Mouse (Mus musculus) lung, postnatal 14 days (tissue): ENCODE measurements at regions not wholly inside any gene's neighbourhood (a gene's known extent, or its start where the extent isn't known, plus 50 kb on each side); places are given as distances from the start of the nearest gene placed in this dataset.

Experiments
- DNase-seq: peaks from one replicate; pipeline ENCODE4 v3.0.0; 2021

GRCm38 (mm10) chr2:136617138-136617537, 96.1 kb upstream of the Snap25 start:
- no peak for DNase-seq

DNA sequence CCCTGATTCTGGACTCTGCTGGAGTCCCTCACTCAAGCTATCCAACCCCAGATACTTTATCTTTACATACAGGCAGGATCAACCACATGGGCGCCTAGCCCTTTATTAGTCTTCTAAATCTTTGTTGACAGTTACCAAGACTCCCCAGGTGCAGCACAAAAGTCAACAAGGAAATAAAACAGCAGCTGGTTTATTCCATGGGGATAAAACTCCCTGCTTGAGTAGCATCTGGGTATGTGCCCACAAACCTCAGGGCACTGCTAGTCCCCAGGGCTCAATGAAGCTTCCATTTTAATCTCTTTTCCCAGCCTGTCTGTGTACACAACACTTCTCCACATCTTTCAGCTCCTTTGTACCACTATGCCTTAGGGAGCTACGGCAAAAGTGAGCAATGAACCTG, 95.1 kb upstream of the Snap25 start:
- no peak for DNase-seq

DNA sequence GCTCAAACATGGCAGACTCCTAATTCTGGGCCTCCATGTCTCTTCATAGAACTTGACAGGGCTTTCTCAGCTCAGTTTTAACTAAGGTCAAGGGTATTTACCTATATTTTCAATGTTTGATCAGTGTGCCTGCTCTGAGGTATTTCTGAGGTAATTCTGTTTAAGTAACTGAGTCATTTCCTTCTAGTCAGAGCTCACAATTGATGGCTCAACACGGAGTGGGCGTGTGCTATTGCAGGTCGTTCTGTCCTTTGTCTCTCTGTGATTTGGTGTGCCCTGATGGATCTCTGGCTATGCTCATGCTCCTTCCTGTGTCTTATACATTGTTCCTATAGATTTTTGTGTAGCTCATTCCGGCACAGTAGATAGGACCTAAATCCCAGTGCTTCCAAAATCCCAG, 92.9 kb upstream of the Snap25 start:
- no peak for DNase-seq

DNA sequence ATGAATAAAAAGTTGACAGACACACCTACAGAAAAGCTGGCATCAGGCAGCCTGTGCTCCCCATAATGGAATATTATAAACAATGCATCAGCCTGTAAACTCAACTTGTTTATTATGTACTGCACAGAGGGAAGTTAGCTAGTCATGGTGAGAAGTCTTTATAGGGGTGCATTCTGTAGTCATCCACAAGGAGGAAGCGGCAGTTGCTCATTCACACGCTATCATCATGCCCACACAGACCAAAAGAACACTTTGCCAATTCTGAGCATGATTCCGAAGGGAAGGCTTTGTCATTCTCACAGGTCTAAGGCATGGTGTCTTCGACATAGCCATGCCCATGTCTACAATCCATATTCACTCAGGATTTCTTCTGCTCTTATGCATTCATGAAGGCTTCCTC, 92.3 kb upstream of the Snap25 start:
- no peak for DNase-seq

GRCm38 (mm10) chr2:136623808-136624489, 89.3 kb upstream of the Snap25 start:
- DNase-seq = no peak

DNA sequence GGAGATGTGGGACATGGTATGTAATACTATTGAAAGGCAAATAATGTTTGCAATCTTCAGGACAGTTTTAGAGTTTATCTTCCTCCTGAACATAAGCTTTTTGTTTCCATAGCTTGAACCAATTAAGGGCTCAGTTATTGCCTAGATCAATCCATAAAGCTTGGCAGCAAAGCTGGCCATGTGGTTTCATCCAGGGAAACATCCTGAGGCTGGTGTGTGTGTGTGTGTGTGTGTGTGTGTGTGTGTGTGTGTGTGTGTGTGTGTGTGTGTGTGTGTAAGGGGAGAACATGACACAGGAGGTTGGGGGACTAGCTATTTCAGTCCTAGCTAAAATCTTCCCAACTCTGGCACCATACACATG, 88.8 kb upstream of the Snap25 start:
- no peak for DNase-seq

GRCm38 (mm10) chr2:136646917-136647316, 66.3 kb upstream of the Snap25 start:
- DNase-seq = no peak

DNA sequence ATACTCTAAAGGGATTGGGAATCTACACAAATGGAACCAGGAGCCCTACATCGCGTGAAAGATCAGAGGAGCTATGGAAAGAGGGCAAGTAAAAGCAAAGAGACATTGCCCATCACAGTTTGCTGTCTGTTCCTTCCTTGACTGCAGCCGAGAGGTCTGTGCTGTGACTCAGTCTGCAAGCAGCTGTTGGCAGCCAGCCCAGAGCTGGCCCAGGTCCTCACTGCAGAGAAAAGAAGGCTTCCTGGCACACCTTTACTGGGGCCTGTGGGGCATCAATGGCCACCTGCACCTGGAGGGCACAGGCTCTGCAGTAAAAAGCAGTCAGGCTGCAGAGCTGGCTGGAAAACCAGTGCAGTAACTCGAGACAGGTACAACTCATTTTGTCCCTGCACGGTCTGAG, 64.6 kb upstream of the Snap25 start:
- DNase-seq = peak; percentile 7

DNA sequence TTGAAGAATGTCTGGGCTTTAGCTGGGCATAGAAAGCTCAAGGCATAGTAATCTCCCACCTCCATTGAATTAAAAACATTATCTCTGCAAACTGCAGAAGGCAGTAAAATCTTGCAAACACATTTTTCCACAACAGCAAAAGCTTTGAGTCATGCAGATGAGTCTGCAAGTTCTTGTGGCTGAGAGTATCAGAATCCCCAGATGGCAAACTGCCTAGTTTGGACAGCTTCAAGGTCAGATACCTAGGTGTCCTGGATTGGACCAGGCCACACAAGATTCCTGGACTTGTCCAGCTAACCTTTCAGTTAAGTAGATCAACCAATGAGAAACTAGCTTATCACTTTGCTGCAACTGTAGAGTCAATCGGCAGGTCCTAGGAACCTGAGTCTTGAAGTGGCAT, 62.5 kb upstream of the Snap25 start:
- DNase-seq = no peak

- DNase-seq = no peak
Observed at GRCm38 (mm10) chr2:136652206-136653003, 60.8 kb upstream of the Snap25 start.
